Mouse (Mus musculus) urinary bladder, postnatal 10 days (tissue): ENCODE results near the gene 1700056E22Rik.

Source experiments
- DNase-seq: peaks from one replicate; pipeline ENCODE4 v3.0.0; 2022; ENCODE audit warnings: low spot score

Gene 1700056E22Rik

DNA sequence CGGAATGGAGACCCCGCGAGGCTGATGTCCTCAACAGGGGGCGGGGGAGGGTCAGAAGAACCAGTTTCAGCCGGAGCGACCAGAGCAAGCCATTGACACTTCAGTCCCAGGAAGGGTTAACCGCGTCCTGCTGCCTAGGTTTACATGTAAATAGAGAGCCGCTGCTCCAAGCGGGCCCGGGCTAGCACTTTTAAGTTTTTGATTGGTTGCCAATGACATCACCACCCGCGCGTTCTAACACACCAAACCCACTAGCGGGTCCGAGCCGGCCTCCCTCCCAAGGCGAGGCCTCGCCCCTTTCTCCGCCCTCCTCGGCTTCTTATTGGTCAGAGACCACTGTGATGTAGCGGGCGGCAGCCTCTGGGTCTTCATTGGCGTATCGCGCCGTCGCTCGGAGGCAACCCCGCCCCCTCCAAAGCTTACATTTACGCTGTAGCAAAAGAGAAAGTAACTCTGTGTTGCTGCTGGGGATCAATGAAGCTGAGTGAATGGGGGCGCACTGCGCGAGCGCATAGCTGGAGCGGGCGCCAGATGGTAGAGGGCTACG, at the start of gene 1700056E22Rik:
Gene 1700056E22Rik, minus strand, starts transcription at position 291 of the 547 bp plus-strand sequence.
- DNase-seq: peak; percentile 94

DNA sequence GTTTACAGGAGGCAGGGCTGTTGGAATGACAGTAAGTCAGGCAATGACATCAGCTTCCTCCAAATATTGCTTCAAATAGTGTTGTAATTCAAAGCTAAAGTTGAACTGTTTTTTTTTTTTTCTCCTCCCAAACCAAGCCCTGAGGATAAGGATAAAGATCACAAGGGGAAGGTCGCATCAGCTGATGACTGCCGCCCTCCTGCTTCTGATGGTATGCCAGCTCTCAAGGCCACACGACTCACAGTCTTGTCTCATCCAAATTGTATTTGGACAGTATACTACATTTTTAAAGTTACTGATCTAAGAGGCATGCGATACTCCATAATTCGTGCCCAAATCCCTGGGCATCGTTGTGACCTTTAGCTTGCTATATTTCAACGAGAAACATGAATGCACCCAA, 49.1 kb upstream of the 1700056E22Rik start:
- DNase-seq: no peak

DNA sequence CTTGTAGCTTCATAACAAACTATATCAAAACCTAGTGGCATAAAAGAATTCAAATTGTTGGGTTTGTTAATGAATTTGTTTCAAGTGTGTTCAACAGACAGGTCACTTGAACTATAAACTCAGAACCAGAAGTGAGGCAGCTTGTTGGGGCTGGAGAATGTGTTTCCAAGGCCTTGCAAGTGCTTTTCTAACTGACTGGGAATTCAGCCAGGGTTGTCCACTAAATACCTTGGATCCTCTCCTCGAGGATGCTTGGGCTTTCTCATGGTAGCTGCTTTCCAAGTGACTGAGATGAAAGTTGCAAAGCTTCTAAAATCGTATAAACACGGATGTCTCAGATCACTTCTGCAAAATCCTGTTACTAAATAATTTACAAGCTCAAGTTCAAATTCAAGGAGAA, 48.6 kb upstream of the 1700056E22Rik start:
- DNase-seq: no peak

DNA sequence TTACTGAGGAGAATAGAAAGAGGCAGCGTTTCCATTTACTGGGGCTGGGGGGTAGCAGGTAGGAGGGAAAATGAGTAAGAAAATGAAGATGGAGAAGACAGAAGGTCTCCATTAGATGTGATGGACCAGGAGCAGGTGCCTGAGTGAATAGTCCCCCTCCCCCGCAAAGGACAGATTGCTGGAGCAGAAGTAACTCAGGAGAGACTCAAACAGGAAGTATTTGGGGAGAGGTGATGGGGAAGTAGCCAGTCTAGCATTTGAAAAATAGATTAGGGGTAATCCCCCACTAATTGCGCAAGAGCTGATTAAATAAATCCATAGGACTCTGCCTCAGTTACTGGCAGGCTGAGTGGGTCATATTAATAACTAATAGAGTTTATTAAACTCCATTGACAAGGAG, 45.2 kb upstream of the 1700056E22Rik start:
- no peak for DNase-seq

DNA sequence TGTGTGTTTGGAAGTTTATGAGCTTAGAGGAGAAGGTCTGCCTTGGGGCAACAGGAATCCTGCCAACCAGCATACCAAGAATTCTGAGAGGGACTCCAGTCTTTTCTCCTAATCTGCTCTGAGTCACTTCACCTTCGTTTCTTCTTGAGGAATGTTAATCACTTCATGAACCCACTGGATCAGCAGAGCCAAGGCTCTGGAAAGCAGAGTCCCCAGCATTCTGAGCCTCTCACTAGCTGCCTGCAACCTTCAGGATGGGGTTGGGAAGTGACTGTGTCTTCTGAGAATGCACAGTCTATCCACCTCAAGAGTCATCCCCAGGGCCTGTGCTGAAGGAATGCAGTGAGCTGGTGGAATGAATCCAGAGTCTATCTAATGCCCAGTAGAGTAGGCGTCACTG, 42.7 kb upstream of the 1700056E22Rik start:
- DNase-seq: no peak

DNA sequence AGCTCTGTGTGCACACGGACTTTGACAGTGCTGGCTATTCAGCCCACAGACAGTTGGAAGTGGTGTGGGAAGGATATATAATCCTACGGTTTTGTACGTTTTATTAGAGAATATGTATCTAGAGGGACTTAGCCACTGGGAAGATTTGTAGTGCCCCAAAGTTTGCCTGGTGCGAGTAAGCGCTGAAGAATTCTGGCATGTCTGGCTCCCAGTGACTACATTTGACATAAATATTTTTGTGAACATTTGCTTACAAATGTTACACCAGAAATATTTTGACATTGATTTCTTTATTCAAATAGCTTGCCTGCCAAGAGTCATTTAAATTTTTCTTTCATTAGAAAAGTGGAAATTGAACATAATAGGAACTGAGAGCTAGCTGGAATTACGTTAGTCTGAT, 42.0 kb upstream of the 1700056E22Rik start:
- DNase-seq: no peak

DNA sequence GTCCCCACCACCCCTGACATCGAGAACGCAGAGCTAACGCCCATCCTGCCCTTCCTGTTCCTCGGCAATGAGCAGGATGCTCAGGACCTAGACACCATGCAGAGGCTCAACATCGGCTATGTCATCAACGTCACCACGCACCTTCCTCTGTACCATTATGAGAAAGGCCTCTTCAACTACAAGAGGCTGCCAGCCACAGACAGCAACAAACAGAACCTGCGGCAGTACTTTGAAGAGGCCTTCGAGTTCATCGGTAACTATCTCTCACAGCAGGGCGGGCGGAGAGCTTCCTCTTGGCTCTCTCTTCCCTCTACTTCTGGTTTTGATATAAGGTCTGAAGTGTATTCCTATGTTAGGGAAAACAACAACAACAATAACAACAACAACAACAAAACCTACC, 34.9 kb upstream of the 1700056E22Rik start:
- no peak for DNase-seq

DNA sequence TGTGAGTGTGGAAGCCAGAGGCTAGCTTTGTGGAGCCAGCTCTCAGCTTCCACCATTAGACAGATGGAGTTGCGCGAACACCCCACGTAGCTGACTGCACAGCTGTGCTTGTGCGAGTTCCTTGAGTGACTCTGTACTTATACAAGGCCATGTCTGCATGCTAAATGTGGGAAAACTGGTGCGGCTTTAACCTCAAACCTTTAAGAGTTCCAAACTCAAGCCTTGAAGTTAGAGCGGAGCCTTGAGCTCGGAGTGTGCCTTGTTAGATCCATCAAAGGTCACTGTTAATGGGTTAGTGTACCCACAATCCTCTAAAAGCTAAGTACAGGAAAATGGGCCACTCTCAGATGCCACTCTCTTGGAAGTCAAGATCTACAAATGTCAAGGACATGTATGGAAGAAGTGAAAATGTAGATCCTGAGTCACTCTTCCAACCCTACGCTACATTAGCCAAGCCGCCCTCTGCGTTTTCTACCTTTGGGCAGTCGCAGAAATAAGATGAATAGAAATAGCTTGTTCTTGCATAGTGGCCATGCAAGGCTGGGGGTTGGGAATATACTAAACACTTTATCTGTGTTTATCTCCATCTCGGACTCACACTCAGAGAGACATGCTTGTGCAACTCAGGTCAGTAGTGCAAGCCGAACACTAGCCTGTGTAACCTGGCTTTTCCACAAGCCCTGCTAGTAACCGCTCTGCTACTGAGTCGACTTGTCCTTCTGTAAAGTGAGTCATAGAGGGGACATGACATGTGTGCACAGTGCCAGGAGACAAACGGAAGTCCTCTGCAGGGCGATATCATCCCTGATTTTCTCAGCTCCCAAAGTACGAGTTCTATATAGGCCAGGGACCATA, 33.8 kb upstream of the 1700056E22Rik start:
- no peak for DNase-seq

DNA sequence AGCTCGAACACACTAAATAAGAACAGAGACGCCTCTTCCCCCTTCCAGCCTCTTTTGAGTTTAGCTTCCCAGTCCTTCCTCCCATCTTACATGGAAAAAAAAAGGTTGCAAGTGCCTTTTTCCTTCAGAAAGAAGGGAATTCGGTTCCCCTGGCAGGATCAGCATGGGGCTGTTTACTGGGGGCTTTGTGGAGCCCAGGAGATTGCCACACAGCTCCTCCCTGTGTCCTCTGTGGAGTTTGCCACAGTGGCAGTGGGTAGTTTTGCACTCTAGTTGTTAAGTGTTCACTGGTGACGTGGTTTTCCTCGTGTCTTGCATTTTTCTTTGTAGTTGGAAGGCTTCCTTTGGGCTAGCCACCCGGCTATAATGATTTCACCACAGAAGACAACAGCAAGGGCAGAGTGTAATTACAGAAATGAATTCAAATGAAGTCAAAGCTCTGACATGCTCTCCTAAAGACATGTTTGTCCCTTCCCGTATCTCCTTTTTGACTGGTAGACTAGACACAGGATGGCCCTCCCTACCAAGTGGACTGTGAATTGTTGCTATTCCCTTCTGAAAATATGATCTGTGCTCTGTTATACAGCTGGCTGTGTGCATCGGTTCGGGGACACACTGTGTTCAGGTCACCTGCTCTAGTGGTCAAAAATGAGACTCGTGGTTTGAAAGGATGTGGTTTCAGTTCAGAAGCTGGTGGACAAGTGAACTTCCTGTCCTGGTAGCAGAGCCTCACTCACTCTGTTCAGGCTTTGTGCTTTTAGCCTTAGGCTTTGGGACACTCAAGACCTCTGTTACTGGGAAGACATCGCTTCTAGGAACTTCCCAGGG, 32.6 kb upstream of the 1700056E22Rik start:
- no peak for DNase-seq

DNA sequence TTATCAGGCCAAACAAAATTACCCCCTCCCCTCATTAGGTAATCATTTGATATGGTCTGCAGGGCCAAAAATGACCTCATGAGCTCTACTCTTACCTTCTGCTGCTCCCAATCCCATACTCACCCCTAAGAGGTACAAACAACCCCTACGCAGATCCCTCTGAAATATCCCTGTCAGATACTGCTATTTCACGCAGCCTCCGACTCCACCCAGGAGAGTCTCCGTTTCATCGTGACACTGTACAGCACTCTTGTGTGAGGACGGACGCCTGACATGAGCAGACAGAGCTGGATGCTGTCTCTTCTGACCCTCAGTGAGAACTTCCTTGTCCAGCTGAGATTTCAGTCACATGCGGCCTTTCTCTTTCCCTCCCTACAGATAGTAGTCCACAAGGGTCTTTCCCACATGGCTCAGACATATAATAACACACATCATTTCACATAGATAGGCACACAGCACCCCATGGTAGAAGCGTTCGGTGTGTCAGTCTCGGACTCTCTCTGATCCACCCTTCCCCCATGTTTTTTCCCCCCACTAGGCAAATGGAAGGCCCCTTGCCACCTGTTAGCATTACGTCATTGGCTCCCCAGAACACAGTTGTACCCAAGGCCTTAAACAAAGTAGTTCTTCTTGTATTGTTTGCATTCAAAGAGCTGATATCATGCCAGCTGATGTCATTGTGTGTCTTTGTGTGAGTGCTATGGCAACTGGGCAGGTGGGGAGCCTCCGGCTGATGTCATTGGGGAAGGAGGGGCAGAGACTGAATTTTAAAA, 31.7 kb upstream of the 1700056E22Rik start:
- DNase-seq: no peak

DNA sequence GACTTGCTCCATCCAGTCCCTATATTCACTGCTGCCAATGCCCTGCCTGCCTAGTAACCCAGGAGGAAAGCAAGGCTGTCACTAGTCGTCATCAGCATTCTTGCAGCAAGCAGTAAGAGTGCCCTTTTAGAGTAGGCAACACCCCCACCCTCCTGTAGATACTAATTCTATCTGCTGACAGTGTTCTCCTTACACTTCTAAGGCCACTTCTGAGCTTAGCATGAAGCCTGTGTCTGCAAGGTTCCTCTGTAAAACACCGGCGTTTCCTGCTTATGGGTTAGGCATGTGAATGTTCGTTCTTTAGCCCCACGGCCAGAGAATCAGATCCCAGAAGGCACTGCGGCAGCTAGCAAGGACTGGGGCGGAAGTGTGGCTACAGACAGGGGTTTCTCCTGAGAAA, 30.2 kb upstream of the 1700056E22Rik start:
- no peak for DNase-seq

DNA sequence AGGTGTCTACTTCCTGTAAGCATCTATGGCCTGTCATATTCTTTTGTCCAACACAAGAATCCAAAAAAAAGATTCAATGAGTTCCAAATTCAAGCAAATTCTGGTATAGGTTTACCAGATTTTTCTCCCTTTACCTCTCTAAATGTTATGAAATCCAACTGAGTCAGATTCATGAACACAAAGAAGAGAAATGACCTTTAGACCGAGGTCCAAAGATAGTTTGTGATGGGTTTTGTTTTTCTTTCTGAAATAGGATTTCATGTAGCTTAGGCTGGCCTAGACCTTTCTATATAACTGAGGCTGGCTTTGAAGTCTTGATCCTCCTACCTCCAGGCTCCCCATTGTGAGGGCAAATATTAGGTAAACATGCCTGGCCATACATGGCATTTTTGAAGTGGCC, 27.8 kb upstream of the 1700056E22Rik start:
- no peak for DNase-seq

DNA sequence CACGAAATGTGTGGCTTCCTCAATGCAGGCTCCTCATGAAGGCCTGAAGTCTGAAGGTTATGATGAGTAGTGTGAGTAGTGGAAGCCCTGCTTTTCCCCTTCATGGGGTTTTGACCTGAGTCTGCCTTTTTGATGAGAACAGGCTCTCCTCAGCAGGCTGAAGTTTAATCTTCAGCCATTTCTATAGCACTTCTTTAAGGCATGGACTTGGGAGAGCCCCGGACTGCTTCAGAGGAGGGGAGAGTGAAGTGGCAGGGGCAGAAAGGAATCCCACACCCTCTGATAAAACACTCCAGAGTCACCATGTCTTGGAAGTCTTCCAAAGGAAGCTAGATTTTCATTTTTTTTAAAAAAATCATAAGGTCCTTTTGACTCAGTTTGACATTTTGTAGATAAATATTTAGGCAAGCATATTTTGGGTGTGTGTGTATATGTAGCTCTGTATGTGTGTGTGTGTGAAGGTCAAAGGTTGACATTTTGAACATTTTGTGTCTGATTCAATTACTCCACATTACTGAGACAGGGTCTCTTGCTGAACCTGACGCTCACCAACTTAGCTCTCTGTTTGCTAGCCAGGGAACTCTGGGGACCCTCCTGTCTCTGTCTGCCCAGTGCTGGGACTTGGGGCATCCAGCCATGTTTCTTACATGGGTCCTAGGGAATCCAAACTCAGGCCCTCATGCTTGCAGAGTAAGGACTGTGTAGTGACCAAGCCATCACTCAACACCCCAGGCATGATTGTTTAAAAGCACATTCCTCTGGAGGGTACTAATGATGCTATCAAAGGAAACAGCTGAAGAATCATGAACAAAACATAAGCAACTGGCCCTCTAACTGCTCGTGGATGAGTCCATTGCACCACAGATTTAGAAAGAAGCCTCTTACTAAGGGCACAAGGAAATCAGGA, 27.0 kb upstream of the 1700056E22Rik start:
- DNase-seq: no peak

DNA sequence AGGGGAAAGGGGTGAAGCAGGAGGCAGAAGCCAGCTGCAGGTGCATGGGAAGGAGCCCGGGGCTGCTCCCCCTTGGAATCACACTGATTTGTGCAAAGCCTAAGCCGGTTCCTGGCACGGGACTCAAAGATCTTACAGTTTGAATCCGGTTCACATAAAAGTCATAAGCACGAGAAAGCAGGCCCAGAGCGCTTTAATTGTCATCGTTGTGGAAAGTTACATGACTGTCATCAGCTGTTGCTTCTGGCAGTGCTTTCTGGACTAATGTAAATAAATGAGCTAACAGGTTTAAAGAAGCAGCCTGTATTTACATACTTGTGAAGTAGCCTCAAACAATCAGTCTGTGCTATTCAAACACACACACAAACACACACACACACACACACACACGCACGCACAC, 26.3 kb upstream of the 1700056E22Rik start:
- DNase-seq: no peak

DNA sequence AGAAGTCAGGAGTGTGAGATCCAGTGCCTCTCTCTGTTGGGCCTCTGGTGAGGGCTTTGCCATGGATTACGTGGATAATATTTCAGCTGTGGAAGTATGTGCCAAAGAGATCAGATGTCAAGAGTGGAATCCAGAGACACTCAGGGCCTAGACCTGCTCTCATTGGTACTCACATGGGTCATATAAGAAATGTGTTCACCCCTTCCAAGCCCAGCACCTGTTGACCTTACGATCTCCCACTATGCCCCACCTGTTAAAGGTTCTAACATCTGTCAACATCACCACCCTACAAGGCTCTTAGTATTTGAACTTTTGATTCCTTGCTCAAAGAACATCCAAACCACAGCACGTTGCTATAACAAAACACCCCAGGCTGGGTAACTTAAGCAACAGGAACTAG, 25.7 kb upstream of the 1700056E22Rik start:
- DNase-seq: no peak

DNA sequence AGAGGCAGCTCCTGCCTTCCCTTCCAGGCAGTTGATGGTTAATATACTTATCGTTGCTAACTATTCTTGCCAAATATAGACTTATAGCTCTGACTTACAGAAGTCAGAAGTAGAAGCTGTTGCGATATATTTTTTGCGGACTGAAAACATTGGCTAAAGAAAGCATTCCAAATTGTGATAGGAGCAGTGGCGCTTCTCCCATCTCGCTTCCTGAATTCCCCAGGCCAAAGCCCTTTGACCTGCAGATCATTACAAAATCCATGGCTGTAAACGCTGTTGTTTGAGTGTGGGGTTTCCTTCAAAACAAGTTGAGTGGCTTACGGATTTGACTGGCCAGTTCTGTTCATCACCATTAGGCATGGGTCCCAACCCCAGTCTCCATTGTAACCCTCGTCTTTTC, 24.1 kb upstream of the 1700056E22Rik start:
- no peak for DNase-seq

DNA sequence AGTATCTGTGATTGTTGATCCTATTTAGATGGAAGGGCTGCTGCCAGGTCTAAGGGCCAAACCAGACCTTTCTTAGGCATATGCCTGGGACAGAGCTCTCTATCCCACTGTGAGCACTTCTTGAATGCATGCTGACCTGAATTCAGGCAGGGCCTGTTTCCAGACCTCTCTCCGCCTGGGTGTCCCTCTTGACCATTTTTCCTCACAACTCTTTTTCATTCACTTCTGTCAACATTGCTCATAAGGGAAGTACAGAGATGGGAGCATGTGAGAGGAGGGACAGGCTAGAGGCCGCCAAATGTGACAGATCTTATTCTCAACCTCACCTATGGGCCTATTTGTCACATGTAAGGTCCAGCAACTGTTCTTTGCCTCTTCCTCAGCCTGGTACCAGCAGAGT, 20.1 kb upstream of the 1700056E22Rik start:
- no peak for DNase-seq

DNA sequence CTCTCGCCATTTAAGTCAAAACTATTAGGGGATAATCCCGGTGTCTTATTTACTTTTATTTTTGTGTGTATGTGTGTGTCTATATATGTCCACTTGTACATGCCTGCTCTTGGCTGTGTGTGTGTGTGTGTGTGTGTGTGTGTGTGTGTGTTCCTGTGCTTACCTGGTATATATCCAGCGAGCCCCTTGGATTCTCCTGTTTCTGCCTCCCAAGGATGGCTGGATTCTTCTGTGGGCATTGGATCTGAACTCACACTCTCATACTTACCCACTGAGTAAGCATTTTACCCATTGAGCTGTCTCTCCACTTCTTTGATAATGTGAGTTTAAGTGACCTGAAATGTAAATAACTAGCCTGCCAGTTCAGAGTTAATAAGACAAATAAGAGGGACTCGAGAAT, 19.6 kb upstream of the 1700056E22Rik start:
- DNase-seq: no peak

DNA sequence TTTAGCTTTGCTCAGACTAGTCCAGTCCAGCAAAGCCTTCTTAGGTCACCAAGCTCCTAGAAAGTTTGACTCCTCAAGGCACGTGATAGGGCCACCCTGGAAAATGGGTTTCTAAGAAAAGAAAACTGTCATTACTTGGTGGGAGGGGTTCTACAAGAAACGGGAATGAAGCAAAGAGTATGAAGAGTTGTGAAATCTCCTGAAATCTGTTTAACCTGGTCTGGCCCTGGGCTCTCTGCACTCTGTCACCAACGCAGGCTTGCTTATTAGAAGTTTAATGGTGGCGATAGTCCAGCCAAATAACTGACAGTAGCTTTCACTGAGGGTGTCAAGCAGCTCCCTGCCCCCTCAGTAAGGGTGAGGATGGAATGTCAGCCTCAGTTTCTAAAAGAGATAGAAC, 19.0 kb upstream of the 1700056E22Rik start:
- DNase-seq: no peak

DNA sequence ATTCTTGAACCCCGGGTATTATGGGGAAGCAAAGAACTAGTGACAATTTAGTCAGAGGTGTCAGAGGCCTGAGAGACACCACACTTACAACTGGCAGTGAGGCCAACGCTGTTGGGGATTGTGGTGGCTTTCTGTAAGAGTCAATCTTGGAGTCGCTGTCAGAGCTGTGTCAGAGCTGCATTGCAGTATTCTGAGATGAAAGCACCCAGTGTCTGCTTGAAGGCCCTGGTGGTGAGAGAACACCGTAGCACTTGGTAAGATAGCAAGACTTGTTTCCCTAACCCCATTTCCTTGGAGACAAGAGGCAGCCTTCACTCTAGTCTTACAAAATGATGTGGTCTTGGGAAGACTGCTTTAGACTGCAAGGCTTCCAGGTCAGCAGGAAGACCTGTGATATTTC, 18.2 kb upstream of the 1700056E22Rik start:
- DNase-seq: no peak

DNA sequence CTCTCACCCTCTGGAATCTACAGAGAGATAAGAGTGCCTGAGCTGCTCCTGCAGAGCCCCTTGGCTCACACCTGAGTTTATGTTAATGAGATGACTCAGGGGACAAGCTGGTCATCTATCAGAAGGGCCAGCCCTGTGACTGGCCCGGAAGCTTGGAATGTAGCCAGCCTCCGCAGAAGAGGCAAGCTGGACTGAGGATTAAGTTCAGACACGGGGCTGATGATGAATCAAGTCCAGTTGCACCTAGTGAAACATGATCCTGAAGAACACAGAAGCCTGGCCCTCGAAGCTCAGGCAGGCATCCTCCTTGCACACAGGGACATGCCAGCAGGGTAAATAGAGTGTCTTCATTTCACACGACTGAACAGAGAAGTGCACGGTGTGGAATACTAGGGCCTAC, 17.7 kb upstream of the 1700056E22Rik start:
- DNase-seq: no peak
